Mouse (Mus musculus) small intestine, adult 2 months (tissue): ENCODE measurements around the gene Syngap1. TPM values are rescaled to one million over a fixed set of nuclear protein-coding genes. Genes with fewer than 3 reads are reported as not detected.

Experiments
- H3K27ac ChIP-seq: fragments of 200-500 bp; 2 replicates; pipeline ENCODE4 v1.5.1; 2012; ENCODE audit warnings: low read depth, low read length, control low read depth, inconsistent platforms; ENCODE audit not compliant: insufficient read depth
- H3K27me3 ChIP-seq: fragments of 200-500 bp; 2 replicates; pipeline ENCODE4 v1.6.1; 2012; ENCODE audit warnings: mild to moderate bottlenecking, moderate library complexity, low read length, inconsistent platforms; ENCODE audit not compliant: control insufficient read depth, insufficient read depth
- H3K36me3 ChIP-seq: fragments of 200-500 bp; 2 replicates; pipeline ENCODE4 v1.6.1; 2012; ENCODE audit warnings: mild to moderate bottlenecking, low read length, control low read depth, inconsistent platforms; ENCODE audit not compliant: control insufficient read depth, insufficient read depth
- H3K4me1 ChIP-seq: fragments of 200-500 bp; 2 replicates; pipeline ENCODE4 v1.6.1; 2012; ENCODE audit warnings: low read length, inconsistent platforms, mixed read lengths; ENCODE audit not compliant: control insufficient read depth, insufficient read depth, insufficient read length
- H3K4me3 ChIP-seq: fragments of 200-500 bp; 2 replicates; pipeline ENCODE4 v1.5.1; 2012; ENCODE audit warnings: low read depth, mild to moderate bottlenecking, control low read depth, inconsistent platforms, low read length, moderate library complexity
- CTCF ChIP-seq: fragments of 200-500 bp; IDR thresholded peaks from 2 replicates; pipeline ENCODE4 v1.5.1; 2012; ENCODE audit warnings: low read depth, mild to moderate bottlenecking, control low read depth, inconsistent platforms, low read length, moderate library complexity, mixed read lengths; ENCODE audit not compliant: insufficient replicate concordance, insufficient read length; ENCODE audit errors: extremely low read depth
- POLR2A ChIP-seq: fragments of 200-500 bp; IDR thresholded peaks from 2 replicates; pipeline ENCODE4 v1.6.1; 2012; ENCODE audit warnings: low read depth, mild to moderate bottlenecking, control low read depth, inconsistent platforms, low read length, moderate library complexity
- WGBS: fragments of 180-500 bp; shearing (Covaris S2); methylation state at CpG from one replicate; pipeline ENCODE4 v1.1.7; 2018; 5-methylcytosine and 5-hydroxymethylcytosine counted together
- polyA plus RNA-seq: library from polyadenylated mRNA; depleted of rRNA; stranded (reverse); fragments of >200 nt; gene quantifications from 2 replicates; pipeline ENCODE4 v1.2.3, GENCODE M21; 2012

Syngap1 gene
- polyA plus RNA-seq, 1 experiment = 8.6 TPM

- Histone ChIP-seq H3K27me3 (no peaks in the 10 kb centered on the region), H3K4me3 (no peak overlapping the region), H3K27ac (no peak overlapping the region), H3K4me1 (peaks cover 2% of the 10 kb centered on the region), H3K36me3 (no peaks in the 10 kb centered on the region)
- TF ChIP-seq CTCF (no peak), POLR2A (no peak)
- WGBS = 92% methylated on average over 4 of the region's 4 CpGs
Measured at GRCm38 (mm10) chr17:26959815-26960214, 18.8 kb downstream of the Syngap1 start.

- H3K27ac ChIP-seq = no peak overlapping the region
- H3K27me3 ChIP-seq = no peaks in the 10 kb centered on the region
- no peaks in the 10 kb centered on the region for H3K36me3 ChIP-seq
- 75% methylated on average over 21 of the region's 21 CpGs for WGBS
- TF ChIP-seq CTCF (no peak), POLR2A (no peak)
- H3K4me3 ChIP-seq = no peak overlapping the region
- H3K4me1 ChIP-seq = no peaks in the 10 kb centered on the region
Measured at GRCm38 (mm10) chr17:26961572-26962240, 20.7 kb downstream of the Syngap1 start.

- TF ChIP-seq CTCF = no peak
- no peak for TF ChIP-seq POLR2A
- 91% methylated on average over 11 of the region's 11 CpGs for WGBS
- Histone ChIP-seq H3K27me3 (no peaks in the 10 kb centered on the region), H3K36me3 (no peaks in the 10 kb centered on the region), H3K4me3 (no peak overlapping the region), H3K4me1 (no peaks in the 10 kb centered on the region; the same call in 1 of the 2 replicates), H3K27ac (no peak overlapping the region)
Measured at GRCm38 (mm10) chr17:26966993-26967392, 25.9 kb downstream of the Syngap1 start.

- Histone ChIP-seq H3K27ac (no peak overlapping the region), H3K36me3 (no peaks in the 10 kb centered on the region), H3K4me1 (no peaks in the 10 kb centered on the region; the same call in 1 of the 2 replicates), H3K27me3 (no peaks in the 10 kb centered on the region), H3K4me3 (no peak overlapping the region)
- whole genome bisulfite sequencing = 94% methylated on average over 6 of the region's 6 CpGs
- no peak for TF ChIP-seq POLR2A
- TF ChIP-seq CTCF = no peak
Measured at GRCm38 (mm10) chr17:26967477-26967876, 26.4 kb downstream of the Syngap1 start.

- Histone ChIP-seq H3K27me3 (no peaks in the 10 kb centered on the region), H3K27ac (no peak overlapping the region), H3K36me3 (no peaks in the 10 kb centered on the region), H3K4me1 (no peaks in the 10 kb centered on the region; the same call in 1 of the 2 replicates), H3K4me3 (no peak overlapping the region)
- WGBS = 87% methylated on average over 6 of the region's 6 CpGs
- no peak for TF ChIP-seq POLR2A
Measured at GRCm38 (mm10) chr17:26968200-26968611, 27.2 kb downstream of the Syngap1 start.

GRCm38 (mm10) chr17:26969257-26969656 lies 28.2 kb downstream of the Syngap1 start:
- Histone ChIP-seq H3K4me1 (peaks cover 5% of the 10 kb centered on the region), H3K36me3 (no peaks in the 10 kb centered on the region), H3K4me3 (no peak overlapping the region), H3K27me3 (no peaks in the 10 kb centered on the region), H3K27ac (no peak overlapping the region)
- TF ChIP-seq POLR2A (no peak), CTCF (no peak)
- WGBS = 89% methylated on average over 6 of the region's 6 CpGs

GRCm38 (mm10) chr17:26970221-26970620 lies 29.2 kb downstream of the Syngap1 start:
- Histone ChIP-seq H3K27me3 (no peaks in the 10 kb centered on the region), H3K36me3 (no peaks in the 10 kb centered on the region), H3K4me1 (peaks cover 5% of the 10 kb centered on the region), H3K4me3 (no peak overlapping the region), H3K27ac (no peak overlapping the region)
- TF ChIP-seq CTCF (no peak), POLR2A (no peak)
- WGBS = 72% methylated on average over 12 of the region's 12 CpGs
